In genomic region chr10:89395823-89396222, GRCm38 (mm10) we compare ENCODE assay signal across 8 mouse cellular contexts. TPM values are rescaled to one million over a fixed set of nuclear protein-coding genes. Genes with fewer than 3 reads are reported as not detected.
DNase-seq lines count a peak whose midpoint lies in the region; ATAC-seq lines count a peak whose summit lies in the region.

No protein-coding gene starts in this region.

- no peak overlapping the region for H3K4me2 ChIP-seq in forebrain, embryonic 16.5 days (ENCODE audit: low read length)
- H3K4me2 ChIP-seq in embryonic facial prominence, embryonic 13.5 days, result peak overlapping the region; percentile 30
- H3K4me2 ChIP-seq in heart, embryonic 16.5 days (ENCODE audit: low read depth, low read length), result peak overlapping the region; percentile 34

- ATAC-seq in forebrain, embryonic 16.5 days, result no peak
- ATAC-seq in embryonic facial prominence, embryonic 13.5 days (ENCODE audit: insufficient number of reproducible peaks, insufficient read depth, low FRiP score, low TSS enrichment, low read depth), result no peak
- no peak for ATAC-seq in heart, embryonic 16.5 days (replicated peaks; ENCODE audit: extremely low read depth, insufficient read depth, low FRiP score)

- peaks cover 18% of the 10 kb centered on the region for H3K4me1 ChIP-seq in forebrain, embryonic 10.5 days
- H3K4me1 ChIP-seq in forebrain, embryonic 16.5 days (replicated peaks; ENCODE audit: control insufficient read depth, insufficient read depth, low read length), result peaks cover 8% of the 10 kb centered on the region; the same call in 1 of the 2 replicates
- no peaks in the 10 kb centered on the region for H3K4me1 ChIP-seq in embryonic facial prominence, embryonic 13.5 days
- H3K4me1 ChIP-seq in heart, embryonic 16.5 days (ENCODE audit: control insufficient read depth, insufficient read depth, low read length), result no peaks in the 10 kb centered on the region

- DNase-seq in forebrain, embryonic 10.5 days (ENCODE audit: extremely low spot score, low spot score), result peak; percentile 73
- peak; percentile 63 to 72 for DNase-seq in adrenal gland, postnatal 36 days
- DNase-seq in layer of hippocampus, postnatal 14 days (ENCODE audit: low spot score in 2 of 2), result peak; percentile 49 to 65
- peak; percentile 31 for DNase-seq in lung, postnatal 36 days
- DNase-seq in right cerebral cortex, postnatal 14 days, result peak; percentile 62

- WGBS in forebrain, embryonic 10.5 days, result 2% methylated on average over 7 of the region's 7 CpGs
- WGBS in forebrain, embryonic 16.5 days, result 0% methylated on average over 7 of the region's 7 CpGs
- 5% methylated on average over 7 of the region's 7 CpGs for WGBS in embryonic facial prominence, embryonic 13.5 days
- WGBS in heart, embryonic 16.5 days, result 5% methylated on average over 7 of the region's 7 CpGs

- no peak overlapping the region for H3K9ac ChIP-seq in forebrain, embryonic 16.5 days (replicated peaks; ENCODE audit: low read depth, low read length)
- H3K9ac ChIP-seq in embryonic facial prominence, embryonic 13.5 days, result no peak overlapping the region
- H3K9ac ChIP-seq in heart, embryonic 16.5 days (ENCODE audit: low read length), result no peak overlapping the region

- H3K9me3 ChIP-seq in forebrain, embryonic 10.5 days, result 0 out of 2 replicates have a peak, but pooled peaks cover 3% of the 10 kb centered on the region
- 0 out of 2 replicates have a peak, but pooled peaks cover 2% of the 10 kb centered on the region for H3K9me3 ChIP-seq in forebrain, embryonic 16.5 days (ENCODE audit: control insufficient read depth, low read length)
- H3K9me3 ChIP-seq in embryonic facial prominence, embryonic 13.5 days, result no peaks in the 10 kb centered on the region
- peaks cover 8% of the 10 kb centered on the region; the same call in 1 of the 2 replicates for H3K9me3 ChIP-seq in heart, embryonic 16.5 days (replicated peaks; ENCODE audit: control insufficient read depth, low read length)

- H3K4me3 ChIP-seq in forebrain, embryonic 10.5 days, result peak overlapping the region; percentile 30
- H3K4me3 ChIP-seq in forebrain, embryonic 16.5 days (replicated peaks; ENCODE audit: low read length), result no peak overlapping the region
- H3K4me3 ChIP-seq in embryonic facial prominence, embryonic 13.5 days, result no peak overlapping the region
- H3K4me3 ChIP-seq in heart, embryonic 16.5 days (ENCODE audit: low read length), result no peak overlapping the region

- no peak overlapping the region for H3K27ac ChIP-seq in forebrain, embryonic 10.5 days
- no peak overlapping the region for H3K27ac ChIP-seq in forebrain, embryonic 16.5 days (ENCODE audit: low read length)
- H3K27ac ChIP-seq in embryonic facial prominence, embryonic 13.5 days, result no peak overlapping the region
- no peak overlapping the region for H3K27ac ChIP-seq in heart, embryonic 16.5 days (ENCODE audit: low read length)

- H3K36me3 ChIP-seq in forebrain, embryonic 10.5 days (replicated peaks), result no peaks in the 10 kb centered on the region
- no peaks in the 10 kb centered on the region for H3K36me3 ChIP-seq in forebrain, embryonic 16.5 days (ENCODE audit: control insufficient read depth, insufficient read depth)
- H3K36me3 ChIP-seq in embryonic facial prominence, embryonic 13.5 days, result no peaks in the 10 kb centered on the region
- H3K36me3 ChIP-seq in heart, embryonic 16.5 days (ENCODE audit: control insufficient read depth, insufficient read depth), result no peaks in the 10 kb centered on the region

- 0 out of 2 replicates have a peak, but pooled peaks cover 7% of the 10 kb centered on the region for H3K27me3 ChIP-seq in forebrain, embryonic 10.5 days (ENCODE audit: poor library complexity, severe bottlenecking)
- no peaks in the 10 kb centered on the region for H3K27me3 ChIP-seq in forebrain, embryonic 16.5 days (replicated peaks; ENCODE audit: control insufficient read depth, insufficient read depth, low read length)
- H3K27me3 ChIP-seq in embryonic facial prominence, embryonic 13.5 days, result no peaks in the 10 kb centered on the region
- H3K27me3 ChIP-seq in heart, embryonic 16.5 days (ENCODE audit: control insufficient read depth, insufficient read depth, low read length), result no peaks in the 10 kb centered on the region

RNA-seq across cellular contexts. Expression of gene Gas2l3, which starts 47.9 kb away (rescaled TPM):
- polyA plus RNA-seq in forebrain, embryonic 10.5 days (2016; fragmentation: Nextera tagmentation; extraction: Ambion mirVana), result 14.7 and 15.4 TPM in 2 replicates
- 10.2 and 12.0 TPM in 2 replicates for polyA plus RNA-seq in forebrain, embryonic 16.5 days (2015; fragmentation: Nextera tagmentation; extraction: Ambion mirVana)
- 1 to 10 TPM; 4.4 to 5.3 TPM for total RNA-seq in adrenal gland, postnatal 36 days (2021)
- polyA plus RNA-seq in embryonic facial prominence, embryonic 13.5 days (2015; fragmentation: Nextera tagmentation; extraction: Ambion mirVana), result 14.5 and 15.5 TPM in 2 replicates
- 20.2 and 23.1 TPM in 2 replicates for polyA plus RNA-seq in heart, embryonic 16.5 days (2015; fragmentation: Nextera tagmentation; extraction: Ambion mirVana)
- 1 to 10 TPM; 3.3 to 3.4 TPM for total RNA-seq in layer of hippocampus, postnatal 14 days (2021)

RNA-seq across cellular contexts. Expression of gene Ano4, which starts 51.3 kb away (rescaled TPM):
- 0.22 and 0.41 TPM in 2 replicates for polyA plus RNA-seq in forebrain, embryonic 10.5 days (2016; fragmentation: Nextera tagmentation; extraction: Ambion mirVana)
- polyA plus RNA-seq in forebrain, embryonic 16.5 days (2015; fragmentation: Nextera tagmentation; extraction: Ambion mirVana), result 6.4 and 7.3 TPM in 2 replicates
- under 1 TPM; 0.36 TPM for total RNA-seq in adrenal gland, postnatal 36 days (2021)
- polyA plus RNA-seq in embryonic facial prominence, embryonic 13.5 days (2015; fragmentation: Nextera tagmentation; extraction: Ambion mirVana), result 0.65 and 0.69 TPM in 2 replicates
- 2.5 and 3.5 TPM in 2 replicates for polyA plus RNA-seq in heart, embryonic 16.5 days (2015; fragmentation: Nextera tagmentation; extraction: Ambion mirVana)
- total RNA-seq in layer of hippocampus, postnatal 14 days (2021), result 10 to 100 TPM; 20.3 to 26.3 TPM
